Mouse (Mus musculus) intestine, postnatal 0 days (tissue): ENCODE measurements at regions not wholly inside any gene's neighbourhood (a gene's known extent, or its start where the extent isn't known, plus 50 kb on each side); places are given as distances from the start of the nearest gene placed in this dataset.

ENCODE experiments used
- ATAC-seq: fragments of 200-750 bp; cut with Nextera tagmentation; 2 replicates; pipeline ENCODE4 v1.8.0; 2017; ENCODE audit warnings: mild to moderate bottlenecking, moderate TSS enrichment, moderate library complexity
- H3K27ac ChIP-seq: fragments of 300-500 bp; sonication (generic); 2 replicates; pipeline ENCODE4 v1.5.1; 2014; ENCODE audit warnings: mild to moderate bottlenecking, low read depth, low read length, moderate library complexity
- H3K27me3 ChIP-seq: fragments of 300-500 bp; sonication (generic); replicated peaks from 2 replicates; pipeline ENCODE4 v1.6.1; 2014; ENCODE audit warnings: low read length, mixed read lengths; ENCODE audit not compliant: control insufficient read depth, insufficient read depth
- H3K36me3 ChIP-seq: fragments of 300-500 bp; sonication (generic); 2 replicates; pipeline ENCODE4 v1.6.1; 2014; ENCODE audit warnings: mild to moderate bottlenecking, moderate library complexity; ENCODE audit not compliant: control insufficient read depth, insufficient read depth
- H3K4me1 ChIP-seq: fragments of 300-500 bp; sonication (generic); replicated peaks from 2 replicates; pipeline ENCODE4 v1.6.1; 2014; ENCODE audit warnings: antibody characterized with exemption, low read length, mixed read lengths; ENCODE audit not compliant: control insufficient read depth, insufficient read depth
- H3K4me2 ChIP-seq: fragments of 300-500 bp; sonication (generic); replicated peaks from 2 replicates; pipeline ENCODE4 v1.6.1; 2014; ENCODE audit warnings: low read depth, mild to moderate bottlenecking, moderate library complexity
- H3K4me3 ChIP-seq: fragments of 300-500 bp; sonication (generic); 2 replicates; pipeline ENCODE4 v1.5.1; 2014; ENCODE audit warnings: low read depth, low read length
- H3K9ac ChIP-seq: fragments of 300-500 bp; sonication (generic); 2 replicates; pipeline ENCODE4 v1.6.1; 2014; ENCODE audit warnings: mild to moderate bottlenecking, low read depth, low read length
- H3K9me3 ChIP-seq: fragments of 300-500 bp; sonication (generic); 2 replicates; pipeline ENCODE4 v1.6.1; 2016; ENCODE audit warnings: mixed run types; ENCODE audit not compliant: control insufficient read depth
- CTCF ChIP-seq: sonication (generic); IDR thresholded peaks from 2 replicates; pipeline ENCODE4 v1.5.1; 2016; ENCODE audit warnings: low read depth, mild to moderate bottlenecking, control low read depth, antibody characterized with exemption, moderate library complexity
- WGBS: fragments of 180-500 bp; shearing (Covaris S2); extraction: QIAGEN DNeasy Blood & Tissue Kit; methylation state at CpG from one replicate; pipeline ENCODE4 v1.1.7; 2014; 5-methylcytosine and 5-hydroxymethylcytosine counted together

- H3K27ac ChIP-seq = no peak overlapping the region
- H3K4me2 ChIP-seq = no peak overlapping the region
- no peaks in the 10 kb centered on the region for H3K36me3 ChIP-seq
- ATAC-seq = no peak
- no peak overlapping the region for H3K4me3 ChIP-seq
- no peak overlapping the region for H3K9ac ChIP-seq
- H3K27me3 ChIP-seq = no peaks in the 10 kb centered on the region
- H3K9me3 ChIP-seq = no peaks in the 10 kb centered on the region
- no peaks in the 10 kb centered on the region for H3K4me1 ChIP-seq
- TF ChIP-seq CTCF = no peak
- WGBS = 79% methylated on average over 7 of the region's 7 CpGs
These were observed 585.7 kb downstream of the Tmem182 start for GRCm38 (mm10) chr1:41391071-41391470.

GRCm38 (mm10) chr1:41393287-41393686, 587.9 kb downstream of the Tmem182 start:
- Histone ChIP-seq H3K4me3 (no peak overlapping the region), H3K9ac (no peak overlapping the region), H3K27me3 (no peaks in the 10 kb centered on the region), H3K4me2 (no peak overlapping the region), H3K36me3 (no peaks in the 10 kb centered on the region), H3K4me1 (no peaks in the 10 kb centered on the region), H3K27ac (no peak overlapping the region), H3K9me3 (no peaks in the 10 kb centered on the region)
- WGBS = 67% methylated on average over 4 of the region's 4 CpGs
- no peak for ATAC-seq
- no peak for TF ChIP-seq CTCF

- no peak for TF ChIP-seq CTCF
- WGBS = 74% methylated on average over 3 of the region's 3 CpGs
- Histone ChIP-seq H3K4me2 (no peak overlapping the region), H3K27me3 (no peaks in the 10 kb centered on the region), H3K4me1 (no peaks in the 10 kb centered on the region), H3K27ac (no peak overlapping the region), H3K9ac (no peak overlapping the region), H3K4me3 (no peak overlapping the region), H3K9me3 (no peaks in the 10 kb centered on the region), H3K36me3 (no peaks in the 10 kb centered on the region)
- ATAC-seq = no peak
These were observed 589.7 kb downstream of the Tmem182 start for GRCm38 (mm10) chr1:41395081-41395480.

GRCm38 (mm10) chr1:41410533-41410932, 605.1 kb downstream of the Tmem182 start:
- Histone ChIP-seq H3K36me3 (no peaks in the 10 kb centered on the region), H3K9me3 (no peaks in the 10 kb centered on the region), H3K4me2 (no peak overlapping the region), H3K9ac (no peak overlapping the region), H3K27me3 (no peaks in the 10 kb centered on the region), H3K4me3 (no peak overlapping the region), H3K4me1 (no peaks in the 10 kb centered on the region), H3K27ac (no peak overlapping the region)
- 82% methylated on average over 5 of the region's 5 CpGs for WGBS
- no peak for ATAC-seq
- no peak for TF ChIP-seq CTCF

- H3K36me3 ChIP-seq = no peaks in the 10 kb centered on the region
- no peaks in the 10 kb centered on the region for H3K4me1 ChIP-seq
- WGBS = 84% methylated on average over 3 of the region's 3 CpGs
- no peak overlapping the region for H3K4me3 ChIP-seq
- ATAC-seq = no peak
- TF ChIP-seq CTCF = no peak
- no peak overlapping the region for H3K4me2 ChIP-seq
- H3K9me3 ChIP-seq = no peaks in the 10 kb centered on the region
- H3K27ac ChIP-seq = no peak overlapping the region
- no peak overlapping the region for H3K9ac ChIP-seq
- H3K27me3 ChIP-seq = no peaks in the 10 kb centered on the region
These were observed 606.2 kb downstream of the Tmem182 start for GRCm38 (mm10) chr1:41411641-41412040.

GRCm38 (mm10) chr1:41412078-41412477, 606.7 kb downstream of the Tmem182 start:
- no peaks in the 10 kb centered on the region for H3K27me3 ChIP-seq
- H3K4me2 ChIP-seq = no peak overlapping the region
- H3K36me3 ChIP-seq = no peaks in the 10 kb centered on the region
- no peaks in the 10 kb centered on the region for H3K4me1 ChIP-seq
- no peak for TF ChIP-seq CTCF
- H3K27ac ChIP-seq = no peak overlapping the region
- no peak for ATAC-seq
- no peaks in the 10 kb centered on the region for H3K9me3 ChIP-seq
- H3K9ac ChIP-seq = no peak overlapping the region
- H3K4me3 ChIP-seq = no peak overlapping the region
- 90% methylated on average over 8 of the region's 8 CpGs for WGBS

GRCm38 (mm10) chr1:41420489-41421327, 615.3 kb downstream of the Tmem182 start:
- Histone ChIP-seq H3K27me3 (no peaks in the 10 kb centered on the region), H3K4me3 (no peak overlapping the region), H3K36me3 (no peaks in the 10 kb centered on the region), H3K27ac (no peak overlapping the region), H3K4me1 (no peaks in the 10 kb centered on the region), H3K9ac (no peak overlapping the region), H3K9me3 (no peaks in the 10 kb centered on the region), H3K4me2 (no peak overlapping the region)
- no peak for TF ChIP-seq CTCF
- WGBS = 73% methylated on average over 3 of the region's 3 CpGs
- no peak for ATAC-seq
